Mouse (Mus musculus): ENCODE results near the gene Dctn3.

GRCm38 (mm10) chr4:41677006-41677629, 45.9 kb downstream of the Dctn3 start:
- TF ChIP-seq TAL1 (IDR thresholded peaks at IDR 0.05; ENCODE audit: low read length) (no peak), GATA1 (IDR thresholded peaks at IDR 0.05; ENCODE audit: low read length) (no peak)
